Mouse (Mus musculus): ENCODE data around the gene Calcoco1.
"Not testable (repeated sequence)": the region's sequence is repeated elsewhere in the genome, so short reads cannot be mapped to it uniquely, and the experiment has no call there.

Gene Calcoco1

DNA sequence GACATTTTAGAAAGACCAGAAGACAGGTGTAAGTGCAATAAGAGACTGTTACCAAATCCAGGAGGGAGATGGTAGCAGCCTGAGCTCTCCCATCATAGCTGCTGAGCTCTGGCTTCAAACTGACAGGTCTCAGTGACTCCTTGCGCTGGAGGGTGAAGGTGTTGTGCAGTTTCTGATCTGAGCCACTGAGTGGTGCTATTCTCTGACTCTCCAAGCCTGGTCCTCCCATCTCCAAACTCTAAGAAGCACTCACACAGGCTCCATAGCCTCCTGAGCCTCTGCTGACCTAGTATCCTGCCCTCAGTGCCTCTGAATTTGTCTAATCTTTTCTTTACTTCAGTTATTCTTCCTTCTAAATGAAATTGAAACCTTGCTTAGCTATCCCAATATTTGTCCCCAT lies 38.3 kb downstream of the Calcoco1 start:
- peak; percentile 21 for DNase-seq

DNA sequence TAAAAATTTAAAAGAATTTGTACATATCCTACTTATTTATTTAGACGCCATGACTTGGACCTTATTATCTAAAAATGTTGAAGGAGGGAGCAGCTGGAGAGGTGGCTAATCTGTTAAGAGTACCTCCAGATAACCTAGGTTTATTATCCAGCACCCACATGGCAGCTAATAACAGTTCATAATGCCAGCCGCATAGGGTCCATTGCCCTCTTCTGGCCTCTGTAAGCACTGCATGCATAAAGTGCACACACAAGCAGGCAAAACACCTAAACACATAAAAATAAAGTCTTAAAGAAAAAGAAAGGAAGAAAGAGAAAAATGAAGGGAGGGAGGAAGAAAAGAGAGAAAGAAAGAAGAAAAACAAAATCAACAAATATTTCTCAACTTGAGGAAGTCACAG lies 45.6 kb downstream of the Calcoco1 start:
- no peak for DNase-seq

DNA sequence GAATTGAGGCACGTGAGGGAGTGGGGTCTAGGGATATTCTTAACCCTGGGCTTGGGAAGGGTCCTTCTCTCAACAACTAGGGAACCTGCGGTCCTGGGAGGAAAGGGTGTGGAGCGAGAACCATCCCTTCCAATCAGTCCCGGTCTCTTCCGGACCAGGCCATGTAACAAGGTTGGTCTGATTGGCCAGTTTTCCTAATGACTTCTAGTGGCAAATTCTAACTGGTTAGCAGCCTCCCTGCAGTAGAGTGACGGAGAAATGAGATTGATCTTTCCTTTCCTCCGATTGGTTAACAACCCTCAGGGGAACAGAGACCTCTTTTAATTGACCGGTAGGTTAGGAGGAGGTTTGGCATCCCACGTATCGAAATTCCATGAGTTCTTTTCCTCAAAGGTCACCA lies 48.4 kb downstream of the Calcoco1 start:
- no peak for DNase-seq

DNA sequence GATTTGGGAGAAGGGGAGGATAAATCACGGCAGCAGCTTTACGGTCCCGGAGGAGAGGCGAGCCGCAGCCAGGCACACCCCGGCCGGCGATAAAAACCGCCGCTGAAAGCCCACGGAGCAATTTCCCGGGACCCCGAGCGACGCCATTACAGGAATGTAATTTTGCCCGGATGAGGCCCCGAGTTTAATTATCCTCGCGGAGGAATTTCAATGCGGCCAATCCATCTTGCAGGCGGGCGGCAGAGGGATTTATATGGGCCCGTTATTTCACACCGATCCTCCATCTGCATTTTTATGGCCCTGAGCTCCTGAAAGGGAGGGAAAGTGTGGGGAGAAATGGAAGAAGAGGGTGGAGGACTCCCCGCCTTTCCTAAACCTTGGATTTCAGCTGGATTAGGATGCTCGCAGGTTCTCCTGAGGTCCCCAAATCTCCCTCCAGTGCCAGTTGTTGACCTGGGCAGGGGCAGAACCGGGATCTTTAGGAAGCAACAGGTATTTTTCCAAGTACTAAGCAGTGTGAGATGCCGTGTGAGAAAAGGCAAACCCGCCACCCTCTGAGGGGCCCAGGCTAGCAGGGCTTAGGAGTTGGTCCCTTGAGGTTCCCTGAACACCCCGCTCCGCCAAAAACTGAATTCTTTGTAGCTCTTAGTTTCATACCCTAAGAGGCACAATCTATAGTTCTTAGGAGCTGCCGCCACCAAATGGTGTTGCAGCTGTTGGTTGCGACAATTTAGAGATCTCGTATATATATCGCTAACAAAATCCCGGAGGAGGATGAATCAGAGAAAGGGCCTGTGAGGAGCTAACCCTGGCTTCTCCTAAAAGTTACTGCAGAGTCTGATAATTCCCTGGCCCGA lies 49.5 kb downstream of the Calcoco1 start, which contains the start of gene Atp5g2:
Gene Atp5g2, minus strand, starts transcription at position 138 of the 857 bp plus-strand sequence.
- DNase-seq = peak; percentile 31

DNA sequence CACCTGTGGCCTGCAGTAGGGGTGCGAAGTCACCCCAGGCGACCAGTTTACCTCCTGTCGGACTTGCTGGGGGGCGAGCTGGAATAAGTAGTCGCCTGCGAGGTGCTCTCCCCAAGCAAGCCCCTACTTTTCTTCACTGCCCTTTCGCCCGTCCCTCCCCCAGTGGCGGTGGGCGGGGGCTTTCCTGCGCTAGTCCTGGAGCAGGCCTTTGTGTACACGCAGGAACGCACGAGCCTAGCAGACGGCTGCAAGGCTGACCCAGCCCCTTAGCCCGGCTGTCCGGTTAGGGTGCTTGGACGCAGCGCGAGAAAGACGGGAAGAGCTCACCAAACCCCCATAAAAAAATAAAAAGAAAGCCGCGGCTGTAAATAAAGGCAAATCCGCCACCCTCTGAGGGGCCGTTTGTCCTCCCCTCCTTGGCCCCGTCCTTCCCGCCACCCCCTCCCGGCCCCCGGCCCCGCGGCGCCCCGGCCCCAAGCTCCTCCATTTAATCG lies 50.2 kb downstream of the Calcoco1 start:
- peak; percentile 76 for DNase-seq

DNA sequence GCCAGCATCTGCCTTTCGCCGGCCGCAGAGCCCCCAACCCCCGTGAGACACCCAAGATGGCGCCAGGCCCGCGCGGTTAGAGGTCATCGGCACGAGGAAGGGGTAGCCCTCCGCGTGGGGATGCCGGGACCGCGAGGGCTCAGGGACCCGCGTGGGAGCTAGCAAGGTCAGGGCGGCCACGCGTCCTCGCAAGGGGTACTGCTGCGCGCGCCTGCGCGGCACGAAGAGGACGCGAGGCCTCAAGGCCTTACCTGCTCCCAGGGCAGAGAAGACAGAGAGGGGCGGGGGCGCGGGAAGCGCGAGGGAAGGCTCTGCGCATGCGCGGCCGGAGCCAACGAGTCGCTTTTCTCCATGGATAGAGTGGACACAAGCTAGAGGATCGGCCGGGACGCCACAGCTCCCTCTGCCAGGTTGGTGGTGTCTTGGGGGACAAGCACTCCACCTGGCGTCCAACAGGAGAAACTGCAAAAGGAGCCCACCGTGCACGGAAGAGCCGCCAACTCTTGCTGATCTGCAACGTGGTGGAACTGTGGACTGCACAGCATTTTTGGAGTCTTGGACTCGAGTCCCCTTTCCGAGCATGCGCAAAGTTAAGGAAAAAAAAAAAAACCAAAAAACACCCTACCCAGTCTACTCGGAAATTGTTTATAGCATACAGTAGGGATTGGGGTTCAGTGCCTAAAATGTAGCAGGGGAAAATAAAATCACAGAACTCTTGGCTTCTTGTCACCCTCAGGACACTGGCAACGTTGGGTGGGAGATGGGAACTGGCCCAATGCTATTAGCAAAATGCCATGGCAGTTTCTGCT lies 51.0 kb downstream of the Calcoco1 start:
- DNase-seq = peak; percentile 98

DNA sequence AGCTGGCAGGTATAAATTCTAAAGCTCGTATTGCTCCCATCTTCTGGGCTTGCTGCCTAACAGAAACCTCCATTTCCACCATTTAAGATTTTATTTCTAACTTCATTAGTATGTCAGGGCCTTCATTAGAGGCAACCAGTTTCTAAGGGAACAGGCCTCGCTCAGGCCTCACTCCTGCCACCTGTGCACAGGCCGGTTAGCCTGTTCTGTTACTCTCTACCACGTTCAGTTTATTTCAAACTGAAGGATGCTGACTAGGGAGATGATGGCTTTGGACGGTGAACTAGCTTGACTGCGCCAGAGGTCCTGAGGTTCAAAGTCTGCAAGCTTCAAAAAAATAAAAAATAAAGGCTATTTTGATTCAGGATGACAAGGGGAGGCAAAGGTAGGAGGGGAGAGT lies 51.7 kb downstream of the Calcoco1 start:
- DNase-seq = peak; percentile 28

DNA sequence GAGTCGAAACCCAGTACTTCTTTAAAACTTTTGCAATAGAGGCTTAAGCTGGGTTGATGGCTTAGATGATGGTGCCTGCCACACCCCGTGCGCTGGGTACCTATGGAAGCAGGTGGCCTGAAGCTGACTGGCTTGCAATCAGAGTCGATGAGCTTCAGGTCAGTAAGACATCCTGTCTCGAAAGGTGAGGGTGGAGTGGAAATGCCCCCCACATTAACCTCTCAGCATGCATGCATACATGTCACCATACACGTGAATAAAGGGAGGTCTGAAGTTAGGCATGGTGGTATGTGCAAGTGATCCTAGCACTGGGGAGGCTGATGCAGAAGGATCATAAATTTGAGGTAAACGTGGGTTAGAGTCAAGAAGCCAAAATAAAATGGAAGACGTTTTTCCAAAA lies 52.4 kb downstream of the Calcoco1 start:
- DNase-seq = no peak

DNA sequence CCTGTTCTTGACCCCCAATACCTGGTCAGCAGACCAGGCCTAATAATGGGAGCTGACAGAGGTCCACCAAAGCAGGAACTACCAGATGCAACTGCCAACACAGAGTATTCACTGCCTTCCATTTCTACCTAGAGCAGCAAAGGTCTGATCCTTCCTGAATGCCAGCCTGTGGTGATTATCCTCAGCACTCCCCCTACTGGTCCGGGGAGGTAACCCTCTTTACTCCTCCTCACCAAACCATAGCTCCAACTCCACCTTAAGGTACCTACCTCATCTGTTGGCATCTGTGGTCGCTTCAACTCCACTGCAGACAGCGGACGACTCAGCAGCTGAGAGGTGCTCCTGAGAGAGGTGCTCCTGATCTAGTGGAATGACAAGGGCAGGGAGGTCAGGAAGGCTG lies 56.5 kb downstream of the Calcoco1 start:
- peak; percentile 82 for DNase-seq

DNA sequence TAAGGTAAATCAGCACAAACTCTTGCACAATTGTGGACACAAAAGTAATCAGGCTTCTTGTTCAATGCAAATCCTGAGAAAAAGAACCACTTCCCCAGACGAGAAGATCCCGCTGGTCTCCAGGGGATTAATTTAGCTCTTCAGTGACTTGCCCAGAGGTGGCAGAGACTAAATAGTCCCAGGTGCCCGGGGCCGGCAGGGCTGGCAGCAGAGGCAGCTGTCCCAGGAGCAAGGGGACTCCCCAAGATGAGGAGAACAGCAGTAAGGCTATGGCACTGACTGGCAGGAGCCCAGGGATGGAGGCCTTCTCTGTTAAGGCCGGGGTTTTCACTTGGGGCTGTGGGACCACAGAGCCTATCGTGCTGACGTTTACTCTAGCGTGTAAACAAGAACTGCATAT lies 58.2 kb downstream of the Calcoco1 start:
- DNase-seq = no peak

DNA sequence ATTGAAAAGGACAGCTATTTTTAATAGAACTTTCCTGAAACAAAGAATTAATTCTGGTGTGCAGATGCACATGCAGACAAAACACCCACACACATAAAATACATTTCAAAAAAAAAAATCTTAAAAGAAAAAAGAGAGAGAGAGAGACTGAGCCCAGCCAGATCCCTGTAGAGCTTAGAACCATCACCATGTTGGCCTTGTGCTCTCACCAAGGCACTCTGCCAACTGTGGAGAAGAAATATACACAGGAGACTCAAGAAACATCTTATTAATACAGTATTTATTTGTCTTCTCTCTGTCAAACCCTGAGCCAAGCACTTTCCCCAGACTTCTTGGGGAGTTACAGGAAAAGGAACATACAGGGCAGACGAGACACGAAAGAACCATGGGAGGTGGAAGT lies 59.4 kb downstream of the Calcoco1 start:
- not testable (repeated sequence) for DNase-seq

DNA sequence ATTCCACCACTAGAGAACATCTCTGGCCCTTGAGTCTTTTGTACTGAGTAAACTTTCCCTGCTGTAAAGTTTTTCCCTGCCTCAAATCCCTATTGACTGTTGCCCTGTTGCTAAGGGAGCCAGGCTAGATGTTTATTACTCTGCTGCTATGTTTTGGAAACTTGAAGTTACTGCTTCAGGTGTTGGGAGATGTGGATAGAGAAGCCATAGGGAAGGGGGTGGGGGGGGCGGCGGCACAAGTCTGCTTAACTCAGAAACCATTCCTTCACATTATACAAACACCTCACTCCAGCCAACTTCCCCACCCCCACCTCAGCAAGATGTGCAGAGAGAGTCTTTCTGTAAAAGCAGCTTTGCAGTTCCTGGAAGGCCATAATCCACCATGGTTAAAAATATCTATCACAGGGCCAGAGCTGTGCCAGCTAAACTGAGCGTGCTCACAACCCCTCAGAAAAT lies 64.0 kb downstream of the Calcoco1 start:
- no peak for DNase-seq

All from thymus, postnatal 4 days (tissue).